Mouse (Mus musculus) layer of hippocampus, adult 18-20 months (tissue): ENCODE results near the gene Atp5g1. TPM values are rescaled to one million over a fixed set of nuclear protein-coding genes. Genes with fewer than 3 reads are reported as not detected.

ENCODE experiments used
- DNase-seq, 2 experiments: peaks; one replicate each; pipeline ENCODE4 v3.0.0; 2022; ENCODE audit warnings: low spot score in 2 of 2
- total RNA-seq, 2 experiments: library from RNA; stranded (reverse); gene quantifications; 2 replicates each; pipeline ENCODE4 v1.2.3; 2021

Gene Atp5g1
- total RNA-seq, 2 experiments from 2014 or later = 370 to 408 TPM

GRCm38 (mm10) chr11:96030571-96030970 is 44.9 kb downstream of the Atp5g1 start:
- no peak for DNase-seq

DNA sequence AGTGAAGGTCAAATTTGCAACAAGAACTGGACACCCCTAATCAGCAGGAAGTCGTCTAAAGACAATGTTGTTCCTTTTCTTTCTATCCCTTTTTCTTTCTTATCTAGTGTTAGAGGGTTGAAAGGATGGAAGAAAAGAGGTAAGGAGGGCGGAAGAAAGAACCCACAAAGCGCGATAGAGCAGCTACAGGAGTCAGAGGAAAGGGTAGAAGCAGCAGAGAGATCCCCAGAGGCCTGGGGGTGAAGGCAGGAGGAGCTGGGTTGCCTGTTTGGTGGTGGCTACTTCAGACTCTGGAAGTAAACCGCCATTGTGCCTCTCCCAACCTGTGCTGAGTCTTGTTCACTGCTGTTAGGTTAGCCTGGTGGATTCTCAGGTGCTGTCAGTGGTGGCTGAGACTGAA is 47.3 kb downstream of the Atp5g1 start:
- DNase-seq = no peak

DNA sequence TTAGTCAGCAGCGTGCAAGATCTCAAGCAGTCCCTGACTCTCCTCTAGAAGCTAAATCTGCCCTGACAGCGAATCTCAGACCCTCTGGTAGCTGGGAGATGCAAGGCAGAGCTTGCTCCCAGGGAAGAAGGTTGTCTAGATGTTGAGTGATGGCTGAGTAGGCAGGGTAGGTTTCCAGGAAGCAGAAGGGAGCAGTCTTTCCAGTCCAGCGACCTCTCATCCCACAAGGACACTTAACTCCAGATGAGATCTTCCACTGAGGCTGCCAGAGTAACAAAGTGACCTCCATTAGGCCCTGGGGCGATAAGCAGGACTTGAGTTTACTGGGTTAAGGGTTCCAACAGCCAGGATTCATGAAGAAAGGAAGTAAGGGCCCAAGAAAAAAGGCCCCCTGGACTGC is 54.8 kb downstream of the Atp5g1 start:
- no peak for DNase-seq

Other genes starting within 250 kb of the Atp5g1 start
- gene Gngt2, start 238.5 kb downstream of the Atp5g1 start, total RNA-seq = 1 to 10 TPM; 2.0 to 5.1 TPM
- gene Abi3, start 233.2 kb downstream of the Atp5g1 start, total RNA-seq = 1 to 10 TPM; 6.1 to 6.6 TPM
- gene B4galnt2, start 160.8 kb downstream of the Atp5g1 start, total RNA-seq = not detected
- not detected for gene Igf2bp1, start 69.7 kb downstream of the Atp5g1 start, total RNA-seq
- gene Gip, start 51.1 kb downstream of the Atp5g1 start, total RNA-seq = not detected
- gene Snf8, start 40.8 kb downstream of the Atp5g1 start, total RNA-seq = 100 to 1,000 TPM; 104 to 106 TPM
- gene Ube2z, start 10.3 kb downstream of the Atp5g1 start, total RNA-seq = 10 to 100 TPM; 56.3 to 59.0 TPM
- gene Calcoco2, start 36.3 kb upstream of the Atp5g1 start, total RNA-seq = under 1 TPM in 1 of 2 experiments, not detected in 1; 0.20 TPM
- gene Ttll6, start 58.1 kb upstream of the Atp5g1 start, total RNA-seq = under 1 TPM; 0.30 to 0.40 TPM
- gene Hoxb13, start 118.6 kb upstream of the Atp5g1 start, total RNA-seq = not detected
- gene Hoxb9, start 195.8 kb upstream of the Atp5g1 start, total RNA-seq = not detected
- not detected for gene Hoxb8, start 206.2 kb upstream of the Atp5g1 start, total RNA-seq
- not detected for gene Hoxb7, start 211.0 kb upstream of the Atp5g1 start, total RNA-seq
- gene Hoxb6, start 216.8 kb upstream of the Atp5g1 start, total RNA-seq = not detected
- gene Hoxb5, start 227.7 kb upstream of the Atp5g1 start, total RNA-seq = not detected
- gene Hoxb4, start 242.6 kb upstream of the Atp5g1 start, total RNA-seq = not detected
- not detected for gene Hoxb3, start 247.7 kb upstream of the Atp5g1 start, total RNA-seq